Mouse (Mus musculus) C2C12 (cell line): ENCODE results near the gene Bbx. TPM values are rescaled to one million over a fixed set of nuclear protein-coding genes. Genes with fewer than 3 reads are reported as not detected.

ENCODE experiments used
- H3K27me3 ChIP-seq: one replicate; pipeline ENCODE4 v1.6.1; 2011; ENCODE audit not compliant: control insufficient read depth, insufficient read depth, insufficient read length
- H3K36me3 ChIP-seq: one replicate; pipeline ENCODE4 v1.6.1; 2011; ENCODE audit not compliant: control insufficient read depth, insufficient read depth
- H3K4me3 ChIP-seq: one replicate; pipeline ENCODE4 v1.5.1; 2011; ENCODE audit warnings: mild to moderate bottlenecking, control low read depth; ENCODE audit not compliant: poor library complexity, insufficient read depth, severe bottlenecking
- H3K79me2 ChIP-seq: one replicate; pipeline ENCODE4 v1.6.1; 2011; ENCODE audit not compliant: control insufficient read depth, insufficient read depth
- H3K79me3 ChIP-seq: one replicate; pipeline ENCODE4 v1.6.1; 2011; ENCODE audit warnings: low read depth, control low read depth
- H3ac ChIP-seq: one replicate; pipeline ENCODE3; 2011; ENCODE audit warnings: low read depth; ENCODE audit not compliant: control insufficient read depth, insufficient read length
- CEBPB ChIP-seq: IDR thresholded peaks from one replicate; pipeline ENCODE4 v1.6.1; 2011; ENCODE audit warnings: low read depth, mild to moderate bottlenecking, control low read depth, moderate library complexity
- CTCF ChIP-seq: IDR thresholded peaks from one replicate; pipeline ENCODE4 v1.5.1; 2011; ENCODE audit not compliant: control insufficient read depth, insufficient read depth, insufficient read length
- FOSL1 ChIP-seq: IDR thresholded peaks from one replicate; pipeline ENCODE4 v1.8.0; 2011; ENCODE audit warnings: mild to moderate bottlenecking, low read length; ENCODE audit not compliant: poor library complexity, insufficient read depth, severe bottlenecking
- MAX ChIP-seq: IDR thresholded peaks from one replicate; pipeline ENCODE4 v1.6.1; 2011; ENCODE audit warnings: mild to moderate bottlenecking, control low read depth
- MYOD1 ChIP-seq: IDR thresholded peaks from one replicate; pipeline ENCODE4 v1.6.1; 2011; ENCODE audit warnings: low read depth; ENCODE audit not compliant: control insufficient read depth, insufficient read length
- MYOG ChIP-seq: IDR thresholded peaks from one replicate; pipeline ENCODE4 v1.6.1; 2011; ENCODE audit not compliant: control insufficient read depth, insufficient read length; ENCODE audit errors: extremely low read depth
- USF1 ChIP-seq: IDR thresholded peaks from one replicate; pipeline ENCODE4 v1.6.1; 2011; ENCODE audit warnings: low read depth, mild to moderate bottlenecking, control low read depth, moderate library complexity
- polyA plus RNA-seq: library from polyadenylated mRNA; unstranded; fragments of >200 nt; fragmentation: generic; extraction: Trizol; gene quantifications from one replicate; pipeline ENCODE4 v1.2.1, GENCODE M21; 2012; ENCODE audit warnings: missing spikeins

Gene Bbx
- polyA plus RNA-seq, 1 experiment, result 4.9 TPM

GRCm38 (mm10) chr16:50200214-50200613, 232.0 kb downstream of the Bbx start:
- H3ac ChIP-seq, result no peak overlapping the region
- no peaks in the 10 kb centered on the region for H3K27me3 ChIP-seq
- no peak overlapping the region for H3K4me3 ChIP-seq
- peaks cover 24% of the 10 kb centered on the region for H3K36me3 ChIP-seq
- no peak for TF ChIP-seq USF1
- TF ChIP-seq MYOG, result no peak
- TF ChIP-seq MYOD1, result no peak
- TF ChIP-seq CTCF, result no peak
- TF ChIP-seq CEBPB, result no peak
- no peak for TF ChIP-seq FOSL1
- H3K79me2 ChIP-seq, result no peaks in the 10 kb centered on the region
- no peaks in the 10 kb centered on the region for H3K79me3 ChIP-seq

GRCm38 (mm10) chr16:50196118-50196517, 236.1 kb downstream of the Bbx start:
- H3K79me2 ChIP-seq, result no peaks in the 10 kb centered on the region
- no peak overlapping the region for H3K4me3 ChIP-seq
- H3ac ChIP-seq, result no peak overlapping the region
- no peaks in the 10 kb centered on the region for H3K79me3 ChIP-seq
- no peaks in the 10 kb centered on the region for H3K27me3 ChIP-seq
- TF ChIP-seq FOSL1 (no peak), CEBPB (no peak), MAX (no peak), MYOG (no peak), CTCF (no peak), USF1 (no peak), MYOD1 (no peak)
- peaks cover 34% of the 10 kb centered on the region for H3K36me3 ChIP-seq

- Histone ChIP-seq H3K79me3 (no peaks in the 10 kb centered on the region), H3ac (no peak overlapping the region), H3K36me3 (peaks cover 27% of the 10 kb centered on the region), H3K79me2 (no peaks in the 10 kb centered on the region), H3K4me3 (no peak overlapping the region), H3K27me3 (no peaks in the 10 kb centered on the region)
- no peak for TF ChIP-seq MYOD1
Measured at GRCm38 (mm10) chr16:50192626-50193025, 239.6 kb downstream of the Bbx start.

GRCm38 (mm10) chr16:50189108-50189507, 243.1 kb downstream of the Bbx start:
- no peaks in the 10 kb centered on the region for H3K79me2 ChIP-seq
- H3K79me3 ChIP-seq, result no peaks in the 10 kb centered on the region
- no peak overlapping the region for H3ac ChIP-seq
- TF ChIP-seq CTCF (no peak), USF1 (no peak), MYOG (no peak), FOSL1 (no peak), MYOD1 (no peak), CEBPB (no peak), MAX (no peak)
- no peaks in the 10 kb centered on the region for H3K27me3 ChIP-seq
- peaks cover 10% of the 10 kb centered on the region for H3K36me3 ChIP-seq
- no peak overlapping the region for H3K4me3 ChIP-seq

GRCm38 (mm10) chr16:50186604-50187003, 245.6 kb downstream of the Bbx start:
- TF ChIP-seq CEBPB, result no peak
- TF ChIP-seq USF1, result no peak
- TF ChIP-seq FOSL1, result no peak
- no peak for TF ChIP-seq MAX
- TF ChIP-seq CTCF, result no peak
- TF ChIP-seq MYOD1, result no peak
- TF ChIP-seq MYOG, result no peak
- Histone ChIP-seq H3K4me3 (no peak overlapping the region), H3K27me3 (no peaks in the 10 kb centered on the region), H3ac (no peak overlapping the region), H3K36me3 (peaks cover 4% of the 10 kb centered on the region), H3K79me2 (no peaks in the 10 kb centered on the region), H3K79me3 (no peaks in the 10 kb centered on the region)

- TF ChIP-seq MYOG (no peak), FOSL1 (no peak), MAX (no peak), MYOD1 (no peak), CTCF (no peak), USF1 (no peak), CEBPB (no peak)
- Histone ChIP-seq H3ac (no peak overlapping the region), H3K36me3 (no peaks in the 10 kb centered on the region), H3K27me3 (no peaks in the 10 kb centered on the region), H3K4me3 (no peak overlapping the region), H3K79me2 (no peaks in the 10 kb centered on the region), H3K79me3 (no peaks in the 10 kb centered on the region)
Measured at GRCm38 (mm10) chr16:50185041-50185440, 247.1 kb downstream of the Bbx start.
